Mouse (Mus musculus) heart, embryonic 12.5 days (tissue): ENCODE data around the gene Defb20. TPM values are rescaled to one million over a fixed set of nuclear protein-coding genes. Genes with fewer than 3 reads are reported as not detected.
A peak's percentile ranks its signal among the peaks of the same experiment; 100 is the strongest.
"Not testable (repeated sequence)": the region's sequence is repeated elsewhere in the genome, so short reads cannot be mapped to it uniquely, and the experiment has no call there.

Source experiments
- ATAC-seq: fragments of 200-750 bp; cut with Nextera tagmentation; 2 replicates; pipeline ENCODE4 v1.8.0; 2017; ENCODE audit warnings: moderate TSS enrichment, moderate library complexity; ENCODE audit not compliant: insufficient number of reproducible peaks, low FRiP score
- H3K27ac ChIP-seq: fragments of 300-500 bp; sonication (generic); 2 replicates; pipeline ENCODE4 v1.5.1; 2016; ENCODE audit warnings: mild to moderate bottlenecking, moderate library complexity; ENCODE audit not compliant: poor library complexity, severe bottlenecking
- H3K27me3 ChIP-seq: fragments of 300-500 bp; sonication (generic); replicated peaks from 2 replicates; pipeline ENCODE4 v1.6.1; 2016; ENCODE audit warnings: mild to moderate bottlenecking, moderate library complexity
- H3K36me3 ChIP-seq: fragments of 300-500 bp; sonication (generic); 2 replicates; pipeline ENCODE4 v1.6.1; 2016; ENCODE audit warnings: mild to moderate bottlenecking, moderate library complexity
- H3K4me1 ChIP-seq: fragments of 300-500 bp; sonication (generic); replicated peaks from 2 replicates; pipeline ENCODE4 v1.6.1; 2016; ENCODE audit warnings: mild to moderate bottlenecking
- H3K4me2 ChIP-seq: fragments of 300-500 bp; sonication (generic); 2 replicates; pipeline ENCODE4 v1.6.1; 2016; ENCODE audit warnings: mild to moderate bottlenecking, moderate library complexity
- H3K4me3 ChIP-seq: fragments of 300-500 bp; sonication (generic); 2 replicates; pipeline ENCODE4 v1.5.1; 2016; ENCODE audit warnings: mild to moderate bottlenecking
- H3K9ac ChIP-seq: fragments of 300-500 bp; sonication (generic); 2 replicates; pipeline ENCODE4 v1.6.1; 2016; ENCODE audit warnings: mild to moderate bottlenecking, moderate library complexity
- H3K9me3 ChIP-seq: fragments of 300-500 bp; sonication (generic); replicated peaks from 2 replicates; pipeline ENCODE4 v1.6.1; 2016; ENCODE audit warnings: mild to moderate bottlenecking, moderate library complexity
- WGBS: fragments of 180-500 bp; shearing (Covaris S2); methylation state at CpG from one replicate; pipeline ENCODE4 v1.1.7; 2016; 5-methylcytosine and 5-hydroxymethylcytosine counted together
- polyA plus RNA-seq: library from polyadenylated mRNA; unstranded; fragments of >200 nt; fragmentation: Nextera tagmentation; extraction: Ambion mirVana; gene quantifications from 2 replicates; pipeline ENCODE4 v1.2.1, GENCODE M21; 2016

The Defb20 gene
- not detected in 2 replicates for polyA plus RNA-seq

DNA sequence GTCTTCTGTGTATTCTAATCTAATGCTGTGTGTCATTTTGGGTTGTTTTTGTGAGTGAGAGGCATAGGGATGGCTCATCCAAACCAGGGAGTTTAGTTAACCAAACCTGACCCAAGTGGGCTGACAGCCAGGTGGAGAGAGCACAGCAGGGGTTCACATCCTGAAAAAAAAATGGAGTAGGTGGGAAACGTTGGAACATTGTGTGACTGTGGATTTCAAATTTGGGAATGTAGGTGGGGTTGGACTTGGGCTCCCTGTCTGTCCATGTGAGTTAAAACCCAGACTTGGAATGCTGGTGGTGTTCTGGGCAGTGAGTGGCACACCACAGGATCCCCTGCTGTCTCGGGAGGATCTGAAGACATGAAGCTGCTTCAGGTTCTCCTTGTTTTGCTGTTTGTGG is at the start of gene Defb20:
Gene Defb20, plus strand, starts transcription at position 301 of the 400 bp plus-strand sequence.
- Histone ChIP-seq H3K27me3 (0 out of 2 replicates have a peak, but pooled peaks cover 4% of the 10 kb centered on the region), H3K4me2 (no peak within 1 kb of the TSS), H3K27ac (no peak within 1 kb of the TSS), H3K9me3 (no peaks in the 10 kb centered on the region), H3K36me3 (no peaks in the 10 kb centered on the region), H3K4me3 (no peak within 1 kb of the TSS), H3K9ac (no peak within 1 kb of the TSS), H3K4me1 (no peaks in the 10 kb centered on the region)
- WGBS: 61% methylated on average over 2 of the region's 2 CpGs
- ATAC-seq: no peak

DNA sequence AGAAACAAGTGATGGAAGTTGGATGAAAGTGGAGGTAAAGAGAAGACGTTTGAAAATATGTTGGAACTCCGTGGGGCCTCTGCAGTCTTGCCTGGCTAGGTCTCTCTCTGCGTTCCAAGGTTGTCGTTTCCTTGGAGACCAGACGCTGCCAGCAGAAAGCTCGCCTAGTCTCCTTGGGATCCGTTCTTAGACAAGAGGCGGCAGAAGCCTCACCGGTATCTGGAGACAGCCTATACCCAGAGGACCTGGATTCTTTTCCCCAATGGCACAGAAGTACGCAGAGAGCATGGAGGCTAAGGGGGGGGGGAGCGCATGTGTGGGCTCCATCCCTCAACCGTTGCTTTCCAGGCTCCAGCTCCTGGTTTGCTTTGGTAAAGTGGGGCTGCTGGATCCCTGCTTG is 49.4 kb upstream of the Defb20 start:
- no peak overlapping the region for H3K27ac ChIP-seq
- WGBS: 10% methylated on average over 12 of the region's 12 CpGs
- H3K27me3 ChIP-seq: no peaks in the 10 kb centered on the region
- peaks cover 20% of the 10 kb centered on the region for H3K4me1 ChIP-seq
- H3K36me3 ChIP-seq: no peaks in the 10 kb centered on the region
- H3K4me3 ChIP-seq: peak overlapping the region; percentile 14
- 0 out of 2 replicates have a peak, but pooled peaks cover 5% of the 10 kb centered on the region for H3K9me3 ChIP-seq
- 0 out of 2 replicates have a peak overlapping the region, but pooled peaks have one; percentile 33 for H3K9ac ChIP-seq
- peak overlapping the region; percentile 61 for H3K4me2 ChIP-seq
- no peak for ATAC-seq

DNA sequence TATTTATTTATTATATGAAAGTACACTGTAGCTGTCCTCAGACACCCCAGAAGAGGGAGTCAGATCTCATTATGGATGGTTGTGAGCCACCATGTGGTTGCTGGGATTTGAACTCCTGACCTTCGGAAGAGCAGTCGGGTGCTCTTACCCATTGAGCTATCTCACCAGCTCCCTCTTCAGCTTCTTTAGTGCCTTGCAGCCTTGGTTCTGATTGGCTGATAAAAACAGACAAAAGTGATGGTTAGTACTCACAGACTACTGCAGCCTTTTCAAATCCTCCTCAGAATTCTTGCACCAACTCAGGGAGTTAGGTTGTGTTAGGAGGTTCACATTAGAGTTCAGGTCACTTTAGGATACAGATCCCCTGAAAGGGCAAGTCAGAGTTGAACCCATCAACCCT is 48.4 kb upstream of the Defb20 start:
- ATAC-seq, H3K27ac ChIP-seq, H3K4me2 ChIP-seq, H3K4me3 ChIP-seq, H3K36me3 ChIP-seq, H3K27me3 ChIP-seq, H3K9ac ChIP-seq, H3K9me3 ChIP-seq: not testable (repeated sequence)
- peaks cover 20% of the 10 kb centered on the region for H3K4me1 ChIP-seq
- WGBS: 92% methylated on average over 2 of the region's 2 CpGs

DNA sequence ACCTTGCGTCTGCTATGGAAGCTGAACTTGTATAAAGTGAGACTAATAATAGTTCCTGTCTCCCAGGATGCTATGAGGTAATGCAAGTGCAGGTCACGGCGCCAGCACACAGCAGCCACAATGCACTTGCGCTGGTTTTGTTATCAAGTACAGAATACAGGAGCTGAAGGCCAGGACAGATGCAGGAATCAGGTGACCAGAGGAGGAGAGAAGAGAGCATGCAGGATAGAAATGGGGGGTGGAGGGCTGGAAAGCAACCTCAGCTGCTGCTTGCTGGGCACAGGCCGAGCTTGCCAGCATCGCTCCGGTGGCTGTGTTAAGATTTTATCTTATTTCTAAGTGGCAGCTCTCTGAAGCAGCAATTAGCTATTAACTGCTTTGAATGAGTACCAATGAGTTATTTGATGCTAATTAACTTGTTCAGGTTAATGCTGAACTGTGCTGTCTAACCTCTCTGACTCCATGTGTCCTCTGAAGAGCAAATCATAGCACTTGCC is 40.4 kb upstream of the Defb20 start:
- peak; percentile 71 for ATAC-seq
- H3K27me3 ChIP-seq: no peaks in the 10 kb centered on the region
- H3K36me3 ChIP-seq: no peaks in the 10 kb centered on the region
- H3K4me1 ChIP-seq: peaks cover 23% of the 10 kb centered on the region
- WGBS: 36% methylated on average over 7 of the region's 7 CpGs
- H3K27ac ChIP-seq: peak overlapping the region; percentile 94
- peak overlapping the region; percentile 37; the same call in 1 of the 2 replicates for H3K4me2 ChIP-seq
- H3K9ac ChIP-seq: no peak overlapping the region
- no peaks in the 10 kb centered on the region for H3K9me3 ChIP-seq
- no peak overlapping the region for H3K4me3 ChIP-seq

DNA sequence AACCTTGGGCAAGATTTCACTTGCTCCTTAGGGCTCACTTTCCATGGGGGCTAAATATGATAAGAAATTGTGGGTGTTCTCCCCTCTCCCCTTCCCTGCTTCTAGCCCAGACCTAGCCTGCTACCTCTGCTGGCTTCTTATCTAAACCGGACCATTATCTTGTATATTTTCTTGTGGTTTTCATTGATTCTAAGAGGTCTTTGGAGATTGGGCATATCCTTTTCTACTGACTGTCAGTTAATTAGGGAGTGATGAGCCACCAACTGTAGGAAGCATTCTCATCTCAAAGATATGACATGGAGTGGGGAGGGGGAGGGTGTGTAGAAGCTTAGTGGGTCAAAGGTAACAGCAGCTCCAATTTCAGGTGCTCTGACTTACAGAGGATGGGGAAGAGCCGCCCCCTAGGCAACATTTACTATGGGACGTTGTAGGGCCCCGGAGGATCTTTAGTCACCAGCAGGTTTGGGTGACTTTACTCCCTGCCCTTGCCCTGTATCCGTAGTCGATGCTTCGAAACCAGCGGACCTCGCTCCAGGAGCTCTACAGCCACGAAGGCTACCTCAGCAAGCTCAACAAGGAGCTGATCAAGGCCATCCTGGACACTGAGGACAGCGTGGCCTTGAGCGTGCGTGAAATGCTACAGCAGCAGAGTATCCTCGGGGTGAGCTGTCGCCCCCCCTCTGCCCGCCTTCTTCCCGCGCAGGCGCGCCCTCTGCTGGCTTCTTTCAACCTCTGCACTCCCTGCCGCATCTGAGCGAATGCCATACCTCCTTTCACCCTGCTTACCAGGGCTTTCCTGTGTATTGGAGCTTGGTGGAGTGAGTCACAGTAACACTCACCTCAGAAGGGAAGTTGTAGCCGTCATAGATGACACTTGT is 39.6 kb upstream of the Defb20 start:
- Histone ChIP-seq H3K4me3 (peak overlapping the region; percentile 37), H3K27me3 (no peaks in the 10 kb centered on the region), H3K9me3 (no peaks in the 10 kb centered on the region), H3K27ac (peak overlapping the region; percentile 94), H3K4me2 (peak overlapping the region; percentile 70), H3K9ac (peak overlapping the region; percentile 44; the same call in 1 of the 2 replicates), H3K36me3 (no peaks in the 10 kb centered on the region), H3K4me1 (peaks cover 23% of the 10 kb centered on the region)
- 4% methylated on average over 23 of the region's 23 CpGs for WGBS
- ATAC-seq: peak; percentile 53; the same call in 1 of the 2 replicates

DNA sequence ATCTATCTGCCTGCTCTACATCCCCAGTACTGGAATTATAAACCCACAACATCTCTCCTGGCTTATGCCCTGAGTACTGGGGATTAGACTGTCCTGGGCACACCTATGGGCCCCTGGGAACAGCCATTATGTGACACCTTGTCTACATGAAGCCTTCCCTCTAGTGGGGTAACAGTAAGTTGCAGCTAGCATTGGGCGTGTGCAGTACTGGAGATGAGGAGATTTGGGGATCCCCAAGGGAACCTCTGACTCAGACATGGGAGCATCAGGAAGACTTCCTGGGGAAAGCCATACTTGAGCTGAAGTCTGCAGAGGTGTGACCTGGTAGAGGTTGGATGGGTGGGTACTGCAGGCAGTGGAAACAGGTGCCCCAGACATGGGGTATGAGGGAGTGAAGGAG is 37.9 kb upstream of the Defb20 start:
- no peaks in the 10 kb centered on the region; the same call in 1 of the 2 replicates for H3K36me3 ChIP-seq
- H3K27me3 ChIP-seq: no peaks in the 10 kb centered on the region
- H3K4me2 ChIP-seq: no peak overlapping the region
- no peak overlapping the region for H3K9ac ChIP-seq
- no peak overlapping the region for H3K4me3 ChIP-seq
- WGBS: 61% methylated on average over 1 of the region's 1 CpGs
- H3K9me3 ChIP-seq: no peaks in the 10 kb centered on the region
- no peak overlapping the region for H3K27ac ChIP-seq
- peaks cover 23% of the 10 kb centered on the region for H3K4me1 ChIP-seq
- ATAC-seq: no peak

DNA sequence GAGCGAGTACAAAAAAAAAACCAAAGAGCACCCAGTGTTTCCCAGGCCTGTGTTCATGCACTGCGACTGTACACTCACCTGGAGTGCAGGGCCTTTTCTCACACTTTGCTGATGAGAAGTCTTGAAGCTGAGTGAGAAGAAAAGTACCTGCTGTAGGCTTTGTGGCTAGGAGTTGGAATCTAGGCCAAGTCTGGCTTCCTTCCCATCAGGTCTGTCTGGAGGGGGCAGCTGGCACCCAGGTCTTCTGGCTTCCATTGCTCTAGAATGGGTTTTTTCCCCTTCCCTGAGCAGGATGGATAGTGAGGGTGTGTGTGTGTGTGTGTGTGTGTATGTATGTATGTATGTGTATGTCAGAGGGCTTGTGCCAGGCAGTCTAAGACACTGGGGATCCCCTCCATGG is 37.0 kb upstream of the Defb20 start:
- Histone ChIP-seq H3K9ac (no peak overlapping the region), H3K27ac (no peak overlapping the region), H3K36me3 (no peaks in the 10 kb centered on the region; the same call in 1 of the 2 replicates), H3K4me3 (no peak overlapping the region), H3K27me3 (no peaks in the 10 kb centered on the region), H3K9me3 (no peaks in the 10 kb centered on the region), H3K4me1 (peaks cover 26% of the 10 kb centered on the region), H3K4me2 (no peak overlapping the region)
- no peak for ATAC-seq
- whole genome bisulfite sequencing: 76% methylated on average over 2 of the region's 2 CpGs

DNA sequence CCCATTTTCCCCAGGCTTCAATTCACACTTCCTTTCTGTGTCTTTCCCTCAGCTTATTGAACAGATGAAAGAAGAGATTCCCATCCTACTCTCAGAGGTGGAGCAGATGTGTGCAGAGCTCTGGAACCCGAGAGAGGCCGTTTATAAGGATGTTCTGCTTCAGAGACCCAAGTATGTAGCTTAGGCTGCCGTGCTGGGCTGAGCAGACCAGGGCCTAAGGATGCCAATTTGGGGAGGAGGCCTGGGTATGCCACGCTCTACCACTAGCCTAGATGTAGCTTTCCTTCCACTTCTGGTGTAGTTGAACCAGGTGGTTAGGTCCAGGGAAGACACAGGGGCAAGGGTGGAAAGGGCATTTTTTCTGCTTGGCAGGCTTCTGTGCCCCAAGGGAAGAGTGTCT is 34.5 kb upstream of the Defb20 start:
- H3K36me3 ChIP-seq: no peaks in the 10 kb centered on the region; the same call in 1 of the 2 replicates
- H3K4me2 ChIP-seq: no peak overlapping the region
- no peak overlapping the region for H3K9ac ChIP-seq
- H3K27me3 ChIP-seq: no peaks in the 10 kb centered on the region
- no peak overlapping the region for H3K4me3 ChIP-seq
- no peaks in the 10 kb centered on the region for H3K9me3 ChIP-seq
- H3K27ac ChIP-seq: no peak overlapping the region
- peaks cover 19% of the 10 kb centered on the region for H3K4me1 ChIP-seq
- ATAC-seq: no peak
- 74% methylated on average over 4 of the region's 4 CpGs for WGBS

DNA sequence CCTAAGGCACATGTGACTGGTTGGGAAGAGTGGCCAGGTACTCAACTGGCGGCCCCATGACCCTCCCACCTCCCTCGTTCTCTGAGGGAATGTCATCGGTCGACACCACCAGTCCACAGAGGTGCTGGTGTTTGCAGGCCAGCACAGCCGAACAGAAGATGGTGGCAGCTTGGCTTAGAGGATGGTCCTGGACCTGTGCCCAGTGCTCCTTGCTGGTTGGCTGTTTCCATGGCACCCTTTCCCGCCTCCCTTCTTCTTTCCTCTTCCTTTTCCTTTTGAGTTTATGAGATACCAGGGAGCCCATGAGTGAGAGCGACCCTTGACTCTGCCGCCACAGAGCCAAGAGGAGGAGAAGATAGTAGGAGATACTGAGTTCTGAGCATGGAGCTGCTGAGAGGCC is 33.6 kb upstream of the Defb20 start:
- no peaks in the 10 kb centered on the region for H3K27me3 ChIP-seq
- H3K4me2 ChIP-seq: no peak overlapping the region
- H3K36me3 ChIP-seq: no peaks in the 10 kb centered on the region; the same call in 1 of the 2 replicates
- 77% methylated on average over 8 of the region's 8 CpGs for WGBS
- peaks cover 24% of the 10 kb centered on the region for H3K4me1 ChIP-seq
- H3K4me3 ChIP-seq: no peak overlapping the region
- H3K9me3 ChIP-seq: no peaks in the 10 kb centered on the region
- no peak for ATAC-seq
- no peak overlapping the region for H3K27ac ChIP-seq
- H3K9ac ChIP-seq: no peak overlapping the region

DNA sequence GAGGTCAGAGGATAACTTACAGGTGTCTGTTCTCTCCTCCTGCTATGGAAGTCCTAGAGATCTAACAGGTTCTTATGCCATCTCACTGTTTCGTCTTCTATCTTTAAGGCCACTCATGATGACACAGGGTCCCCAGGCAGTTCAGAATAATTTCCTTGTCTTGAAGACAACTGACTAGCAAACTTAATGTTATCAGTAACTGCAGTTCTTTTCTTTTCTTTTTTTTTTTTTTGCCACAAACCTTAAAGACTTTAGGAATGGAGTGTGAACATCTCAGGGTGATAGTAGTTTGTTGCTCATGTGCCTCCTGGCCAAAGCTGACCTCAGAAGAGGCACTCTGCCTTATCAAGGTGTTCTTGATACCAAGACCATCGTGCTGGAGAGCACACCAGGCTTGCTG is 30.2 kb upstream of the Defb20 start:
- H3K27me3 ChIP-seq: no peaks in the 10 kb centered on the region
- H3K4me1 ChIP-seq: peaks cover 25% of the 10 kb centered on the region
- no peak overlapping the region for H3K4me2 ChIP-seq
- H3K9me3 ChIP-seq: no peaks in the 10 kb centered on the region
- ATAC-seq: no peak
- H3K4me3 ChIP-seq: no peak overlapping the region
- H3K36me3 ChIP-seq: no peaks in the 10 kb centered on the region; the same call in 1 of the 2 replicates
- H3K9ac ChIP-seq: no peak overlapping the region
- 34% methylated on average over 2 of the region's 2 CpGs for WGBS
- no peak overlapping the region for H3K27ac ChIP-seq

DNA sequence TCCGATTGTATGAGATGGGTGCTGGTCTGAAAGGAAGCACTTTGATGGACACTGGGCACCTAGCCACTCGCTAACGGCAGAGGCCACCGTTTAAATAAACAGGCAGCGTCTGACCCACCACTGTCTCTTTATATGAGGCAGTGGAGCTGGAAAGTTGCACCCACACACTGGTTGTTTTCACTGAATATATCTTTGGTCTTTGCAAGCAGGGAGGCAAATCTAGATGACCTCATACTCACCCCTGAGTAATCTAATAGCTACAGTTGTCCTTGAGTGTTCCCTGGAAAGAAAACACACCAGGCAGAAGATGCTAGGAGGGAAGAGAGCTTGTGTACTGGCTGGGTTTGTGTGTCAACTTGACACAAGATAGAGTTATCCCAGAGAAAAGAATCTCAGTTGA is 29.4 kb upstream of the Defb20 start:
- Histone ChIP-seq H3K4me2 (peak overlapping the region; percentile 1; the same call in 1 of the 2 replicates), H3K36me3 (no peaks in the 10 kb centered on the region; the same call in 1 of the 2 replicates), H3K4me3 (no peak overlapping the region), H3K27me3 (0 out of 2 replicates have a peak, but pooled peaks cover 4% of the 10 kb centered on the region), H3K9ac (no peak overlapping the region), H3K27ac (no peak overlapping the region), H3K9me3 (no peaks in the 10 kb centered on the region), H3K4me1 (peaks cover 25% of the 10 kb centered on the region)
- 18% methylated on average over 5 of the region's 5 CpGs for WGBS
- no peak for ATAC-seq
